Mouse (Mus musculus) forebrain, embryonic 10.5 days (tissue): Measurements from ENCODE around the gene Sgcd. TPM values are rescaled to one million over a fixed set of nuclear protein-coding genes. Genes with fewer than 3 reads are reported as not detected.
A peak's percentile ranks its signal among the peaks of the same experiment; 100 is the strongest.

Source experiments
- DNase-seq: peaks from one replicate; pipeline ENCODE4 v3.0.0-alpha.2; 2017; ENCODE audit warnings: low spot score; ENCODE audit errors: extremely low spot score
- H3K27ac ChIP-seq: fragments of 300-500 bp; sonication (generic); 2 replicates; pipeline ENCODE4 v1.5.1; 2016; ENCODE audit warnings: mild to moderate bottlenecking
- H3K27me3 ChIP-seq: fragments of 300-500 bp; sonication (generic); 2 replicates; pipeline ENCODE4 v1.6.1; 2016; ENCODE audit warnings: mild to moderate bottlenecking; ENCODE audit not compliant: poor library complexity, severe bottlenecking
- H3K36me3 ChIP-seq: fragments of 300-500 bp; sonication (generic); replicated peaks from 2 replicates; pipeline ENCODE4 v1.6.1; 2016; ENCODE audit warnings: mild to moderate bottlenecking, moderate library complexity
- H3K4me1 ChIP-seq: fragments of 300-500 bp; sonication (generic); 2 replicates; pipeline ENCODE4 v1.6.1; 2016
- H3K4me3 ChIP-seq: fragments of 300-500 bp; sonication (generic); 2 replicates; pipeline ENCODE4 v1.5.1; 2016; ENCODE audit warnings: mild to moderate bottlenecking, moderate library complexity
- H3K9me3 ChIP-seq: fragments of 300-500 bp; sonication (generic); 2 replicates; pipeline ENCODE4 v1.6.1; 2016; ENCODE audit warnings: mild to moderate bottlenecking, moderate library complexity
- WGBS: fragments of 180-500 bp; shearing (Covaris S2); methylation state at CpG from one replicate; pipeline ENCODE4 v1.1.7; 2016; 5-methylcytosine and 5-hydroxymethylcytosine counted together
- polyA plus RNA-seq: library from polyadenylated mRNA; unstranded; fragments of >200 nt; fragmentation: Nextera tagmentation; extraction: Ambion mirVana; gene quantifications from 2 replicates; pipeline ENCODE4 v1.2.1, GENCODE M21; 2016

Gene Sgcd
- 1.9 and 2.0 TPM in 2 replicates for polyA plus RNA-seq

GRCm38 (mm10) chr11:47988697-47989533, at the start of gene Sgcd:
TSS of gene Sgcd (minus strand) at chr11:47988969.
- under 1% methylated on average over 64 of the region's 67 CpGs for WGBS
- H3K36me3 ChIP-seq, result no peaks in the 10 kb centered on the region
- H3K9me3 ChIP-seq, result no peaks in the 10 kb centered on the region
- peaks cover 16% of the 10 kb centered on the region for H3K4me1 ChIP-seq
- peak within 1 kb of the TSS; percentile 78 for H3K4me3 ChIP-seq
- H3K27me3 ChIP-seq, result peaks cover 48% of the 10 kb centered on the region
- DNase-seq, result peak; percentile 50
- H3K27ac ChIP-seq, result peak within 1 kb of the TSS; percentile 88

- WGBS, result 78% methylated on average over 4 of the region's 4 CpGs
- H3K4me1 ChIP-seq, result peaks cover 14% of the 10 kb centered on the region
- DNase-seq, result no peak
- H3K4me3 ChIP-seq, result no peak overlapping the region
- H3K27me3 ChIP-seq, result no peaks in the 10 kb centered on the region
- H3K36me3 ChIP-seq, result no peaks in the 10 kb centered on the region
- H3K27ac ChIP-seq, result no peak overlapping the region
- H3K9me3 ChIP-seq, result no peaks in the 10 kb centered on the region
These were observed 49.3 kb upstream of the Sgcd start for GRCm38 (mm10) chr11:48038051-48038450.

- Histone ChIP-seq H3K27me3 (no peaks in the 10 kb centered on the region), H3K27ac (no peak overlapping the region), H3K4me3 (no peak overlapping the region), H3K36me3 (no peaks in the 10 kb centered on the region), H3K9me3 (no peaks in the 10 kb centered on the region), H3K4me1 (no peaks in the 10 kb centered on the region)
- 59% methylated on average over 3 of the region's 3 CpGs for WGBS
- no peak for DNase-seq
These were observed 24.1 kb upstream of the Sgcd start for GRCm38 (mm10) chr11:48012836-48013235.

- Histone ChIP-seq H3K4me3 (peak overlapping the region; percentile 78), H3K27ac (peak overlapping the region; percentile 88), H3K36me3 (no peaks in the 10 kb centered on the region), H3K4me1 (peaks cover 16% of the 10 kb centered on the region), H3K9me3 (no peaks in the 10 kb centered on the region), H3K27me3 (peaks cover 48% of the 10 kb centered on the region)
- DNase-seq, result no peak
- WGBS, result under 1% methylated on average over 31 of the region's 31 CpGs
These were observed 454 bp downstream of the Sgcd start for GRCm38 (mm10) chr11:47988333-47988696.

GRCm38 (mm10) chr11:47987893-47988267, 889 bp downstream of the Sgcd start:
- Histone ChIP-seq H3K36me3 (no peaks in the 10 kb centered on the region), H3K27ac (no peak overlapping the region), H3K4me1 (peaks cover 16% of the 10 kb centered on the region), H3K9me3 (no peaks in the 10 kb centered on the region), H3K4me3 (peak overlapping the region; percentile 78), H3K27me3 (peaks cover 48% of the 10 kb centered on the region)
- DNase-seq, result peak; percentile 14
- WGBS, result 15% methylated on average over 12 of the region's 12 CpGs

GRCm38 (mm10) chr11:47987251-47987892, 1.4 kb downstream of the Sgcd start:
- Histone ChIP-seq H3K9me3 (no peaks in the 10 kb centered on the region), H3K36me3 (no peaks in the 10 kb centered on the region), H3K4me1 (peaks cover 16% of the 10 kb centered on the region), H3K27me3 (peaks cover 48% of the 10 kb centered on the region), H3K4me3 (peak overlapping the region; percentile 78), H3K27ac (no peak overlapping the region)
- WGBS, result 72% methylated on average over 8 of the region's 8 CpGs
- no peak for DNase-seq

GRCm38 (mm10) chr11:47982152-47982551, 6.6 kb downstream of the Sgcd start:
- DNase-seq, result no peak
- WGBS, result 79% methylated on average over 1 of the region's 1 CpGs
- peaks cover 16% of the 10 kb centered on the region for H3K27me3 ChIP-seq

GRCm38 (mm10) chr11:47981108-47981507, 7.7 kb downstream of the Sgcd start:
- Histone ChIP-seq H3K4me3 (no peak overlapping the region), H3K9me3 (no peaks in the 10 kb centered on the region), H3K27ac (no peak overlapping the region), H3K27me3 (peaks cover 6% of the 10 kb centered on the region), H3K4me1 (no peaks in the 10 kb centered on the region), H3K36me3 (no peaks in the 10 kb centered on the region)
- no peak for DNase-seq
- 67% methylated on average over 2 of the region's 2 CpGs for WGBS

More at GRCm38 (mm10) chr11:47982152-47982551, 6.6 kb downstream of the Sgcd start:
- Histone ChIP-seq H3K4me3 (no peak overlapping the region), H3K27ac (no peak overlapping the region), H3K9me3 (no peaks in the 10 kb centered on the region), H3K4me1 (no peaks in the 10 kb centered on the region), H3K36me3 (no peaks in the 10 kb centered on the region)

GRCm38 (mm10) chr11:47953291-47953690, 35.5 kb downstream of the Sgcd start:
- DNase-seq, result no peak
- Histone ChIP-seq H3K4me3 (no peak overlapping the region), H3K27me3 (no peaks in the 10 kb centered on the region), H3K9me3 (no peaks in the 10 kb centered on the region), H3K4me1 (no peaks in the 10 kb centered on the region), H3K27ac (no peak overlapping the region), H3K36me3 (no peaks in the 10 kb centered on the region)
- 83% methylated on average over 3 of the region's 3 CpGs for WGBS

- no peaks in the 10 kb centered on the region for H3K9me3 ChIP-seq
- no peaks in the 10 kb centered on the region for H3K27me3 ChIP-seq
- H3K27ac ChIP-seq, result no peak overlapping the region
- no peak overlapping the region for H3K4me3 ChIP-seq
- H3K36me3 ChIP-seq, result no peaks in the 10 kb centered on the region
- 91% methylated on average over 4 of the region's 4 CpGs for WGBS
- H3K4me1 ChIP-seq, result no peaks in the 10 kb centered on the region
- no peak for DNase-seq
These were observed 36.4 kb downstream of the Sgcd start for GRCm38 (mm10) chr11:47952366-47952765.

- WGBS, result 80% methylated on average over 2 of the region's 2 CpGs
- no peak for DNase-seq
- Histone ChIP-seq H3K4me1 (no peaks in the 10 kb centered on the region), H3K36me3 (no peaks in the 10 kb centered on the region), H3K9me3 (no peaks in the 10 kb centered on the region), H3K27me3 (no peaks in the 10 kb centered on the region), H3K27ac (no peak overlapping the region), H3K4me3 (no peak overlapping the region)
These were observed 49.0 kb downstream of the Sgcd start for GRCm38 (mm10) chr11:47939795-47940194.

GRCm38 (mm10) chr11:47917616-47918015, 71.2 kb downstream of the Sgcd start:
- DNase-seq, result no peak
- no peak overlapping the region for H3K27ac ChIP-seq
- H3K36me3 ChIP-seq, result no peaks in the 10 kb centered on the region
- no peaks in the 10 kb centered on the region for H3K27me3 ChIP-seq
- no peaks in the 10 kb centered on the region for H3K9me3 ChIP-seq
- H3K4me3 ChIP-seq, result no peak overlapping the region
- 86% methylated on average over 2 of the region's 2 CpGs for WGBS
- no peaks in the 10 kb centered on the region for H3K4me1 ChIP-seq

GRCm38 (mm10) chr11:47891617-47892172, 97.1 kb downstream of the Sgcd start:
- H3K27me3 ChIP-seq, result no peaks in the 10 kb centered on the region
- DNase-seq, result no peak
- H3K36me3 ChIP-seq, result no peaks in the 10 kb centered on the region
- 85% methylated on average over 3 of the region's 3 CpGs for WGBS
- no peak overlapping the region for H3K27ac ChIP-seq
- no peaks in the 10 kb centered on the region for H3K9me3 ChIP-seq
- H3K4me1 ChIP-seq, result no peaks in the 10 kb centered on the region
- H3K4me3 ChIP-seq, result no peak overlapping the region
